Mouse (Mus musculus): ENCODE data around the gene Plppr5. TPM values are rescaled to one million over a fixed set of nuclear protein-coding genes. Genes with fewer than 3 reads are reported as not detected.

Gene Plppr5
- polyA plus RNA-seq, 1 experiment, result 1.4 TPM

- no peak for DNase-seq (ENCODE audit: low spot score)
These were observed 121.7 kb downstream of the Plppr5 start for GRCm38 (mm10) chr3:117696350-117696749.

- no peak for DNase-seq (ENCODE audit: low spot score)
These were observed 134.2 kb downstream of the Plppr5 start for GRCm38 (mm10) chr3:117708788-117709187.

GRCm38 (mm10) chr3:117716534-117717280, 142.1 kb downstream of the Plppr5 start:
- DNase-seq (ENCODE audit: low spot score), result no peak

- DNase-seq (ENCODE audit: low spot score), result no peak
These were observed 148.8 kb downstream of the Plppr5 start for GRCm38 (mm10) chr3:117723390-117723789.

- DNase-seq (ENCODE audit: low spot score), result no peak
These were observed 149.9 kb downstream of the Plppr5 start for GRCm38 (mm10) chr3:117724521-117724920.

- no peak for DNase-seq (ENCODE audit: low spot score)
These were observed 150.9 kb downstream of the Plppr5 start for GRCm38 (mm10) chr3:117725501-117725900.

- DNase-seq (ENCODE audit: low spot score), result no peak
These were observed 153.5 kb downstream of the Plppr5 start for GRCm38 (mm10) chr3:117728136-117728535.

- DNase-seq (ENCODE audit: low spot score), result no peak
These were observed 154.8 kb downstream of the Plppr5 start for GRCm38 (mm10) chr3:117729121-117730072.

- no peak for DNase-seq (ENCODE audit: low spot score)
These were observed 156.9 kb downstream of the Plppr5 start for GRCm38 (mm10) chr3:117731545-117731944.

- no peak for DNase-seq (ENCODE audit: low spot score)
These were observed 158.0 kb downstream of the Plppr5 start for GRCm38 (mm10) chr3:117732661-117733060.

Other genes with a start within 250 kb of the Plppr5 start
- gene Plppr4, start 214.0 kb upstream of the Plppr5 start, polyA plus RNA-seq (2012; rRNA removed), result 0.09 and 0.12 TPM in 2 replicates

Data from urinary bladder, adult 2 months (tissue).